Mouse (Mus musculus): Measurements from ENCODE around the gene Elmo1.

- TF ChIP-seq USF1 (IDR thresholded peaks at IDR 0.05; ENCODE audit: low read depth) (no peak), MAX (IDR thresholded peaks at IDR 0.05; ENCODE audit: low read depth) (no peak), TCF3 (IDR thresholded peaks at IDR 0.05; ENCODE audit: insufficient read length, low read depth) (no peak), POLR2A (IDR thresholded peaks at IDR 0.05; ENCODE audit: insufficient read length, low read depth) (no peak), MYOG (IDR thresholded peaks at IDR 0.05; ENCODE audit: control insufficient read depth in 1 of 3, insufficient read depth in 1 of 3, insufficient read length in 2 of 3, low read depth in 2 of 3) (no peak), E2F4 (IDR thresholded peaks at IDR 0.05; ENCODE audit: insufficient read depth) (no peak), TCF12 (IDR thresholded peaks at IDR 0.05; ENCODE audit: insufficient read depth, poor library complexity, severe bottlenecking) (no peak), CEBPB (IDR thresholded peaks at IDR 0.05; ENCODE audit: insufficient read depth, poor library complexity, severe bottlenecking) (no peak)
Measured at GRCm38 (mm10) chr13:20100357-20100756, 10.0 kb downstream of the Elmo1 start.
